Mouse (Mus musculus) bone marrow macrophage, adult 2 months (primary cell): ENCODE data around the gene Chchd3. TPM values are rescaled to one million over a fixed set of nuclear protein-coding genes. Genes with fewer than 3 reads are reported as not detected.

Experiments used
- H3K27ac ChIP-seq: 2 replicates; pipeline ENCODE4 v1.5.1; 2012; ENCODE audit warnings: low read depth, low read length; ENCODE audit not compliant: insufficient read depth
- H3K4me1 ChIP-seq: 2 replicates; pipeline ENCODE4 v1.6.1; 2012; ENCODE audit warnings: low read length; ENCODE audit not compliant: control insufficient read depth, insufficient read depth
- H3K4me3 ChIP-seq: 2 replicates; pipeline ENCODE4 v1.5.1; 2012; ENCODE audit warnings: mild to moderate bottlenecking, low read length, moderate library complexity; ENCODE audit not compliant: insufficient read depth
- CTCF ChIP-seq: IDR thresholded peaks from 2 replicates; pipeline ENCODE4 v1.5.1; 2012; ENCODE audit warnings: low read depth, mild to moderate bottlenecking, low read length, moderate library complexity
- POLR2A ChIP-seq: IDR thresholded peaks from 2 replicates; pipeline ENCODE4 v1.6.1; 2012; ENCODE audit warnings: mild to moderate bottlenecking, low read depth, low read length, borderline replicate concordance
- polyA plus RNA-seq: library from polyadenylated mRNA; stranded (reverse); fragments of >200 nt; gene quantifications from 2 replicates; pipeline ENCODE4 v1.2.4, GENCODE M21; 2012; ENCODE audit not compliant: missing spikeins, insufficient read depth, insufficient read length

Chchd3 gene
- polyA plus RNA-seq, 1 experiment, result 52.9 TPM

DNA sequence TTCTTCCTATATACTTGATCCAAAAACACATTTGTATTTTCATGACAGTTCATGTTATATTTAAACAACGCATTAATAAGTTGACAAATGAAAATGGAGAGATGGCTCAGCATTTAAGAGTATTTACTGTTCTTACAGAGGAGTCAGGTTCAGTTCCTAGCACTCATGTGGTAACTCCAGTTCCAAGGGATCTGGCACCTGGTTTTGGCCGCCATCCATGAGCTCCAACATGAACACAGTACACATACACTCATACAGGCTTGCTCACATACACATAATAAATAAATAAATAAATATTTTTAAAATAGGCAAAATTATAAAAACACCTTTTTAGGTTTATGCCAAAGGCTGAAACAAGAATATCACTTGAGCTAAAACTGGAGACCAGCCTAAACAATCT lies 35.0 kb downstream of the Chchd3 start:
- Histone ChIP-seq H3K4me1 (no peaks in the 10 kb centered on the region), H3K4me3 (no peak overlapping the region)
- TF ChIP-seq CTCF (no peak), POLR2A (no peak)

GRCm38 (mm10) chr6:33004607-33005006 lies 55.5 kb downstream of the Chchd3 start:
- H3K4me3 ChIP-seq, result no peak overlapping the region
- TF ChIP-seq CTCF (no peak), POLR2A (no peak)

More for the DNA sequence above, 35.0 kb downstream of the Chchd3 start:
- no peak overlapping the region for H3K27ac ChIP-seq

GRCm38 (mm10) chr6:33002988-33003387 lies 57.1 kb downstream of the Chchd3 start:
- Histone ChIP-seq H3K4me1 (peaks cover 5% of the 10 kb centered on the region), H3K4me3 (no peak overlapping the region), H3K27ac (no peak overlapping the region)
- TF ChIP-seq POLR2A (no peak), CTCF (no peak)

More at GRCm38 (mm10) chr6:33004607-33005006, 55.5 kb downstream of the Chchd3 start:
- Histone ChIP-seq H3K27ac (no peak overlapping the region), H3K4me1 (peaks cover 3% of the 10 kb centered on the region; the same call in 1 of the 2 replicates)

DNA sequence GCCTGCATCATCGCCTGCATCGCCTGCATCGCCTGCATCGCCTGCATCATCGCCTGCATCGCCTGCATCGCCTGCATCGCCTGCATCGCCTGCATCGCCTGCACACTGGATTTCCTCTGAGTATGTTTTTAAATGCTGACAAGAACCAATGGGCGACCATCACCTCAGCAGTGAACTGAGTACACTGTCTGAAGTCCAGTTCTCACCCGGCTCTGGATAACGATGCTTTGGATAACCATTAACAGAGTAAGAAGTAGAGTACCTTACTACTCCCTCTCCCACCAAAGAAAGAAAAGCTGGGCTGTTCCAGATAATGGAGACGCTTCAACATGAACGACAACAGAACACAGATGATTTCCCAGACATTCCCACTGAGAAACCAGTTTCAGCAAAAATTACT lies 58.8 kb downstream of the Chchd3 start:
- H3K4me1 ChIP-seq, result peaks cover 19% of the 10 kb centered on the region
- no peak overlapping the region for H3K4me3 ChIP-seq
- TF ChIP-seq CTCF, result no peak
- no peak for TF ChIP-seq POLR2A
- H3K27ac ChIP-seq, result no peak overlapping the region

DNA sequence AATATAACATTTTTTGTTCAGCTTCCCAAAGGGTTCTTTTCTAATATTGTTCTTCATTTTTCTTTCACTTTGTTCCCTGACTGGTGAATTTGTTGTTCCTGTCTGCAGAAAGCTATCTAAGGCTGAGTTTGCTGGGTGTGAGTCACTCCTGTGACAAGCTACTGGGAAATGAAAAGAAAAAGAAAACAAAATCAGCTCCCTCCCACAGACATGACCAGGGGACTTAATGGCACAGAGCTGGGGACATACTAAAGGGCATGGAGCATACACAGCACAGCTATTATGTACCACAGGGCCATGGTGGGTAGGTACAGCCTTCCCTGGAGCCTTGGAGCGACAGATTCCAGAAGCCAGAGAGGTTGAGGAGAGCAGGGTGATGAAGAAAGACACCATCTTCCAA lies 63.5 kb downstream of the Chchd3 start:
- no peak for TF ChIP-seq POLR2A
- no peak for TF ChIP-seq CTCF
- Histone ChIP-seq H3K4me3 (no peak overlapping the region), H3K4me1 (peaks cover 22% of the 10 kb centered on the region), H3K27ac (peak overlapping the region; percentile 26)

DNA sequence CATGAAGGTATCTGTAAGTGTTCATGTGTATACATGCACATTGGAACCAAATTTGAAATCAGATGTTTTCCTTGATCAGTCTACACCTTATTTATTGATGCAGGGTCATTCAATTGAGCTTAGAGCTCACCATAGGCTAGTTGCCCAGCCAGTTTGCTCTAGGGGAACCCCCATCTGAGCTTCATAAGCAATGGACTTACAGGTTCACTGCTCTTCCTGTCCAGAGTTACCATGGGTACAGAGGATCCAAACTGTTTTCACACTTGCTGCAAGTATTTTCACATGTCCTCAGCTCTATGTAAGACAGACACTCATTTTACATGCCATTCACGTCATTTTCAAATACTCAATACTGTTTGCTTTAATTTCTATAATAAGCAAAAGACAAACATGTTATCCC lies 66.2 kb downstream of the Chchd3 start:
- H3K4me3 ChIP-seq, result no peak overlapping the region
- no peak overlapping the region for H3K27ac ChIP-seq
- TF ChIP-seq CTCF (no peak), POLR2A (no peak)
- H3K4me1 ChIP-seq, result peaks cover 22% of the 10 kb centered on the region

- no peak for TF ChIP-seq CTCF
- no peak for TF ChIP-seq POLR2A
These were observed 69.9 kb downstream of the Chchd3 start for GRCm38 (mm10) chr6:32990061-32990633.

GRCm38 (mm10) chr6:32988561-32988960 lies 71.5 kb downstream of the Chchd3 start:
- no peak overlapping the region for H3K4me3 ChIP-seq
- TF ChIP-seq CTCF, result no peak
- no peak for TF ChIP-seq POLR2A
- no peaks in the 10 kb centered on the region for H3K4me1 ChIP-seq
- no peak overlapping the region for H3K27ac ChIP-seq

More at GRCm38 (mm10) chr6:32990061-32990633, 69.9 kb downstream of the Chchd3 start:
- H3K27ac ChIP-seq, result no peak overlapping the region
- no peak overlapping the region for H3K4me3 ChIP-seq
- H3K4me1 ChIP-seq, result peaks cover under 1% of the 10 kb centered on the region; the same call in 1 of the 2 replicates

DNA sequence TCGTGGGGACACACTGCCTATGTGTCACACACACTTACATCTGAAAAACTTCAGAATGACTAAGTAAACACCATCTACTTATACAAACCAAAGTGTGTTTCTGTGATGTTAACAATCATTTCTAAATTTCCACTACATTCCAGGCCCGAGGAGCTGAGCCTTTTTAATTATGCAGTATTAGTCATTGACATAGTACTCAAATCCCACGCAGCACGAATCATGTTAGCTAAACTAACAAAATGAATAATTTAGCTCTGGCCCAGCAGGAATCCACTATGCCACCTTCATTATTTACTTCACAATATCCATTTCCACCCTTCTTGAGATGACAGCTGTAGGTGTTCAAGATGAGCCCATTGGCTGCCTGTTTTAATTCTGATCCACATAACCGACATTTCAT lies 76.2 kb downstream of the Chchd3 start:
- no peak overlapping the region for H3K4me3 ChIP-seq
- H3K4me1 ChIP-seq, result no peaks in the 10 kb centered on the region
- H3K27ac ChIP-seq, result no peak overlapping the region
- TF ChIP-seq POLR2A (no peak), CTCF (no peak)

- no peak for TF ChIP-seq POLR2A
- no peak for TF ChIP-seq CTCF
- Histone ChIP-seq H3K4me3 (no peak overlapping the region), H3K27ac (no peak overlapping the region), H3K4me1 (no peaks in the 10 kb centered on the region)
These were observed 78.8 kb downstream of the Chchd3 start for GRCm38 (mm10) chr6:32981253-32981652.

DNA sequence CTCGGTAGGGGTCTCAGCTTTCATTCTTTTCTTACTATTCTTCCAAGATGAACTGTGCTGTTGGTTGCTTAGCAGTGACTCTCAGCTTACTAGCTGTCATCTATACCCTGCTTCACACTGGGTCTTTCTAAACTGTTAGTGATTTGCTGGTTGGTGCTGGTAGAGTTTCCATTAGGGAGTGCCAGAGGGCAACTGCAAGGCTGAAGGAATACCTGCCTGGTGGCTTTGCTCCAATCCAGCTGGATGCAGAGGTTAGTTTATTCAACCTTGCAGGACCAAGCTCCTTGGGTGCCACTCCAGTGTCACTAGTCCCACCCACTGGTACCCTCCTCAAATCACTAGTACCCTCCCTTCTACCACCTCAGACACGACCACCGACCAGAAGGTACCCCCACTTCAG lies 81.2 kb downstream of the Chchd3 start:
- no peak overlapping the region for H3K27ac ChIP-seq
- H3K4me3 ChIP-seq, result no peak overlapping the region
- H3K4me1 ChIP-seq, result peaks cover 5% of the 10 kb centered on the region
- TF ChIP-seq CTCF, result no peak
- TF ChIP-seq POLR2A, result no peak
